Mouse (Mus musculus): ENCODE data around the gene Wwox.

Gene Wwox

GRCm38 (mm10) chr8:115025390-115026098, 586.1 kb downstream of the Wwox start:
- DNase-seq (ENCODE audit: low spot score in 2 of 2), result no peak

DNA sequence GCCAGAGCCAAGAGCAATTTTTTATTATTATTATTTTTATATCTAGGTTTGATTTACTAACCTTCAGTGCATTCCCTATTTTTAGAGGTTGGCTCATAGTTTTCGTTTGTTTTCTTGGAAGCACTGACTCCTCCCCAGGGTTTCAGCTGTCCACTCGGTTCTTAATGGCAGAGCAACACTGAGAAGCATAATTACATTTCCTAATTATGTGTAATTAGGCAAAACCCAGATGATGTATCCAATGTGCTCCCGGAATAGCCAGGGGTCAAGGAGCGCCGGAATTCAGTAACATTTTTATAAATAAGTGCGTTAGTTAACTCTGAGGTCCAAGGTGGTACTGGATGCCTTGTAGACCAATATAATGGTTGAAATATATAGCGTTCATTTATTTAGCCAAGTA, 586.7 kb downstream of the Wwox start:
- DNase-seq (ENCODE audit: low spot score in 2 of 2), result no peak

DNA sequence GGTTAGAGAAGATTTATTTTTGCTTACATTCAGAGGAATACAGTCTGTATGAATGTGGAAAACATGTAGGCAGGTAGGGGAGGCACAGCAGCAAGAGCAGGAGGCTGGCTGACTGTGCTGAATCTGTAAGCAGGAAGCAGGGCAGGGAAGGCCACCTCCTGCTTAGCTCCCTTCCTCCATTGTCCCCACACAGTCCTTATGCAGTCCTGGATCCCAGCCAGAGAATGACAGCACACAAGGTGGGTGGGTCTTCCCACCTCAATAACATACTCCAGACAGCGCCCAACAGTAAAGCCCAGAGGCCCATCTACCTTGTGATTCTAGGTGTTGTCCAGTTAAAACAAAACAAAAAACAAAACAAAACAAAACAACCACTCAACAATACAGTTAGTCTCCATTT, 593.7 kb downstream of the Wwox start:
- DNase-seq (ENCODE audit: low spot score in 2 of 2), result no peak

GRCm38 (mm10) chr8:115036016-115036415, 596.6 kb downstream of the Wwox start:
- DNase-seq (ENCODE audit: low spot score in 2 of 2), result no peak

DNA sequence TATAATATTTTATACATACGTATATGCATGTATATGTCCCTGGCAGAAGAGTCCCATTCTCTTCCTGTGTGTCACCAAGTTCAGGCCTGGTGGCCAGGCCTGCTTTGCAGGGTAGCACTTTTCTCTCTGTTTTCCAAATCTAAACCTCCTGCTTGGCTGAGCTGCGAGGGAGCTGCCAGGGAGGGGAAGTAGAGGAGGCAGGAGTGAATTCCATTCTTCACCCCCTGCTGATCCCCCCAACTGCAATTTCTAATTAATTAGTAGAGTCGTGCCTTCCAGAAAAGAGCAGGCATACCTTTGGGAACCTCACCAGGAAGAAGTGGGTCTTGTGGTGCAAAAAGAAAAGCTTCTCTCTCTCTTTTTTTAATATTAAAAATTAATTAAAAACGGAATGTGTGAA, 599.0 kb downstream of the Wwox start:
- no peak for DNase-seq (ENCODE audit: low spot score in 2 of 2)

GRCm38 (mm10) chr8:115045746-115046145, 606.3 kb downstream of the Wwox start:
- DNase-seq (ENCODE audit: low spot score in 2 of 2), result no peak

DNA sequence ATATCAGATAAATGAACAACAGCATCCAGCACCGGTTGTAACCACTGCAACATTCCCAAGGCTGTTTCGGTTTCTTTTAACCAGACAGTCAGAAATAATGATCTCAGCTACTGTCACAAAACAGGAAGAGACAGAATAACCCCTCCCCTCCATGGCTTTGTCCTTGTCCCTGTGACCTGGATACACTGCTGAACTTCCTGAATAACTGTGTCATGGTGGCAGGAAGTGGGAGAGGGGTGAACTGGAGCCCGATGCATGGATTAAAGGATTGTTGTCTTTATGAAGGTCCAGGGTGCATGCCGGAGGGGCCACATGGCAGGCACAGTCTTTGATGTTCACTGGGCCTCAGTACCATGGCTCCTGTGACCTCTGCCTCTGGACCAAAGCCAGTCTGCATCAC, 607.0 kb downstream of the Wwox start:
- no peak for DNase-seq (ENCODE audit: low spot score in 2 of 2)

DNA sequence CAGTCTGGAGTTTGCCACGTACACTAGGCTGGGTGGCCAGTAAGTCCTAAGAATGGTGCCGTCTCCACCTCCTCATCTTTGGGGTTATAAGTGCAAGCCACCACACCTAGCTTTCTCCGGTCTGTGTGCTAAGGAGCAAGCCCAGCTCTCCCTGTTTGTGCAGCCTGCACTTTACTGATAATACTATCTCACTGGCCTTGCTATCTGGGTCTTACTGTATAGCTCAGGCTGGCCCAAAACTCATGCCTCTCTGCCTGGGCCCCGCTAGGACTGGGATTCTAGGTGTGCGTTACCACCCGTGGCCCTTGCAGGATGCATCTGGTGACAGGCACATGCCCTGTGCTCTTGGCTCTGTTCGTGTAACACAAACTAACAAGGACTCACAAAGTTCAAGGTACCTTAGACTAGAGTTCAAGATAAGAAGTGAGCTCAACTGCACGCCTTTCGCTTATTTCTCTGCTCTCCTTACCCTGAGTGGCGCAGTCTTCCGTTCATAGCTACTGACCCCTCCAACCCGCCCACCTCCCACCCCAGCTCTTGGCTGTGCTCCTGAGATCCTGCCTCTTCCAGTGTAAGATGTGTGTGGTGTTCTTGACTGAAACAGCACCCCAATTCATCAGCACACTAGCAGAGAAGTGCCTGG, 618.9 kb downstream of the Wwox start:
- DNase-seq (ENCODE audit: low spot score in 2 of 2), result no peak

GRCm38 (mm10) chr8:115063623-115064022, 624.2 kb downstream of the Wwox start:
- no peak for DNase-seq (ENCODE audit: low spot score in 2 of 2)

GRCm38 (mm10) chr8:115064691-115065090, 625.2 kb downstream of the Wwox start:
- no peak for DNase-seq (ENCODE audit: low spot score in 2 of 2)

DNA sequence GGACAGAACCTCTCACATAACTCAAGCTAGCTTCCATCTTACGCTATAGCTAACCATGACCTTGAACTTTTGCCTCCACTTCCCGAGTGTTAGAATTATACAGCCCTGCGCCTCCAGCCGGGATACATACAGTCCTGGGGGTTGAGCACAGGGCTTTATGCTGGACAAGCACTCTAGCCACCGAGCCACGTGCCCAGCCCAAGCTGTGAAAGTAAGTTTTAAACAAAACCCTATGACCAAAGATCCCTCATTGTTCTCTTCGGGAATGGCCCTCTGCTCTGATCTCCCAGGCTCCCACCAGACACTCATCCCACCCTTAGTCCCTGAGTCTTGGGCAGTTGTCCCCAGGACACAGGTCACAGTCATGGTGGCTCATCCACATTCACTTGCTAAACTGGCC, 625.9 kb downstream of the Wwox start:
- DNase-seq (ENCODE audit: low spot score in 2 of 2), result no peak

DNA sequence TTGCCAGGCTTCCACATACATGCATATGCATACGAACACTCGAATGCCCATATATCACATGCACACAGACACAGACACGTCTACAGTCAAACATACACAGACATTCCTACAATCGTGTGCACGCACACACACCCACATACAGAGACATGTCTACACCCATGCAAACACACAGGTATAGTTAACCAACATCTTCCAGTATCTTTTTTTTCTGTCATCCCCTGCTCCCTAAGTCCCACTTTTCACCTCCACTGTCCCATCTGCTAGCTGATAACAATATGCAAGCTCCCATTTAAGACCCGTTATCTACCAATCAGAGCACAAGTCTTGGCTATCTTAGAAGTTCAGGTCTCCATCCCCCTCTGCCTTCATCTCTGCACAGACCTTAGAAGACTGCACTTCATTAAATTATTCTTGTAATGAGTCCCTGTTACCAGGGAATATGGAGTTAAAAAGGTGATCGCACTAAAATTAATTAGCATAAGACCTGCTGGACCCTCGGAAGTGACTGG, 627.1 kb downstream of the Wwox start:
- no peak for DNase-seq (ENCODE audit: low spot score in 2 of 2)

DNA sequence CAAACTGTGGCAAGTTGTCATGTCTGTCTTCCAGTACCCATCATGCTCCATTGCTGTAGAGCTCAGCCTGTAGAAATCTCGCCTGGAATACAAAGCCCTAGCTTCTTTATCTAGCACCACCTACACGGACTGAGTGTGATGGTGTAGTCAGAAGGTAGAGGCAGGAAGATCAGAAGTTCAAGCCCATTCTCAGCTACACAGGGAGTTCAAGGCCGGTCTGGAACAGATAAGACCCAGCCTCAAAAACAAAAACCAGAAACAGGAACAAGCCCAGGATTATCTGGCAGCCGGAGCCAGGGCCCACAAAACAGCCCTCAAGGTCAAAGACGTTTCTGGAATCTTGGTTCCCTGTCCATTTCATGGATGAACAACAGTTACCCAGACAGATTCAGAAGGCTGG, 629.3 kb downstream of the Wwox start:
- no peak for DNase-seq (ENCODE audit: low spot score in 2 of 2)

GRCm38 (mm10) chr8:115070225-115070624, 630.8 kb downstream of the Wwox start:
- DNase-seq (ENCODE audit: low spot score in 2 of 2), result no peak

GRCm38 (mm10) chr8:115071231-115071630, 631.8 kb downstream of the Wwox start:
- no peak for DNase-seq (ENCODE audit: low spot score in 2 of 2)

- DNase-seq (ENCODE audit: low spot score in 2 of 2), result no peak
Observed at GRCm38 (mm10) chr8:115078296-115078695, 638.8 kb downstream of the Wwox start.

DNA sequence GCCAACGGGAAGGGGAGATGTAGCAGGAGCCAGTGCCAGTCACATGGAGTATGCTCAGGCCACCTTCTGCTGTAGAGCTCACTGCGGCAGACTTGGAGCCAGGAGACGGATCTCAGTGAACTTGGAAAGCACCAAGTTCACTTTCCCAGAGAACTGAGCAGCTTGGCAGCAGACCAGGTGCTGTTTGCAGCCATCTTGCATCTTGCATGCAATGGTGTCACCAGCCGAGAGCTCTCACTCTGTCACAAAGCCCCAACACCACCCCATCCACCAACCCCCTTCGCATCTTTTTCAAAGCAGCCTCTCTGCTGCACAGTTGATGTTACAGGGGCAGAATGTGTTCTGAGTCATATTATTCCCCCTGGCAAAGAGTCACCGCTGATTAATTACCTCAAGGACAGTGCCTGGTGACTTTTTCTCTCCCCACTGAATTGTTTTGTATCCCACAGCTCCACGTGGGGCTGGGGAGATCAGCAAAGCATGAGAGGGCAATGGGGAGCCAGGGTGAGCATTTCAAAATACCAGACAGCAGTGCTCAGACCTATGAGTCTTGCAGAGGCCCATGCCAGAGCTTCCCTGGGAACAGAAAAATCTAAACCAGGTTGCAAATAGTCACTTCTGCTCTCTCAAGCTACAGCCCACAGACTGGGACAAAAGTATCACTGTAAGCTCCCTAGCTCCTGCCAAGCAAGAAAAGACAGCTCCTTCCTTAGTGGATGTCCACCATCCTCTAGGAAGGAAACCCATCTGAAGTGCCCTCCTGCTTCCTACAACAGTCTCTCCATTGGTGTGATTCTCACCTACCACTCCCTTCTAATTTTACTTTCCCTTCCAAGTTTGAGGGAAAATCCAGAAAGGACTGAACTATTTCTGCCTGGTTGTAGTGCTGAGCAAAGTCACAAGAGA, 642.1 kb downstream of the Wwox start:
- DNase-seq (ENCODE audit: low spot score in 2 of 2), result peak; percentile 11 to 27

- DNase-seq (ENCODE audit: low spot score in 2 of 2), result no peak
Observed at GRCm38 (mm10) chr8:115088162-115088561, 648.7 kb downstream of the Wwox start.

DNA sequence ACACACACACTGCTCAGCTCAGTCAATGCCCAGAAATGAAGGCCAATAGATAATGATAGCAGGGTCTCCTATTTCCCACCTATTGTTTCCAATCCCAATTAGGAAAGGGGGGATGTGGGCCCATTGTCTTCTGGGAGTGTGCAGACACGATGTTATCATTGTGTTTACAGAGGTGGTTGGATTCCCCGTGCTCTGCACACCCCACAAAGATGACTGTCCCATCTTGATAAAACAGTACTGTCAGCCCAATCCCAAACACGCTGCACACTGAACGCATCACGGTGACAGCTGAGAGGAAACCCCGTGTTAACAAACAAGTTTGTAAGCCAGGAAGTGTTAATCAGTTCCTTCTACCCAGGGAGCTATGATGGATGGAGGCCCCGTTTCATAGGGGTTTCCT, 650.3 kb downstream of the Wwox start:
- no peak for DNase-seq (ENCODE audit: low spot score in 2 of 2)

DNA sequence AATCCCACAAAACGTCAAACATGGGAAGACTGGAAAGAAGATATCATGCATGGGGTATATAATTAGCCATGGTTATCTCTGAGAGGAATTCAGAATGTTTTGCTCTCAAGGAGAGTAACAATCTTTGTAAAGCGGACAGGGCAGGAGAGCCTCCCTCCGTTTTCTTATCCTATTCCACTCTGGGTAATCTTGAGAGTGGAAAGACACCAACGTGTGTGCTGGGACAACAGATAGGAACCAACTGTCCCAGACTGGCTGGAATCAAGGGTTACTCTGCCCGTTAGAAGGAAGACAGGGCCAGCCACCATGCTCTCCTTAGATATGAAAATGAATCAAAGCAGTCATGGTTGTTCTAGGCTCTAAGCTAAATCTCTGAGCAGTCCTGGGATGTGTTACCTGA, 650.7 kb downstream of the Wwox start:
- no peak for DNase-seq (ENCODE audit: low spot score in 2 of 2)

GRCm38 (mm10) chr8:115095548-115095947, 656.1 kb downstream of the Wwox start:
- DNase-seq (ENCODE audit: low spot score in 2 of 2), result no peak

DNA sequence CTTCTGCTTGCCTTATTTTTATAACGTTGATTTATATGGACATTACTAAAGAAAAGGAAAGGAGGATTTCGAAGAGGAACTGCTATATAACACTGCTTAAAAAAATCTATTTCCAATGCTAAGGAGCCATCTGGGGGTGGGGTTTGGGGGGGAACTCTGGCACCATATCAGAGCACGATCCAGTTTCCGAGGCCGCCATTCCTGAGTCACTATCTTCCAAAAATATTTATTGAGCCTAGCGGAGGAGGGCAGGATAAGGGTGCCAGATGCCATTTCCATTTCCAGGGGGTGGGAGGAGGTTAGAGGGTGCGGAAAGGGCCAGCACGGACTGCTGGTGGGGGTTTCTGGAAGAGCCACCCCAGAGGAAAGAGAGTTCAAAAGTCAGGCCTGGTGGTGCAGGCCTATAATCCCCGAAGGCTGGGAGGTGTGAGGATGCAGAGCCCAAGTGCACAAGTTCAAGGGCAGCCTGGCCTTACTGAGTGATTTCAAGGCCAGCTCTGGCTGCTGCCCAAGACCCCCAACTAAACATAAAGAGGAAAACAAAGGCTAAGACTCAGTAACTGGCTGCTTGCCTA, 658.6 kb downstream of the Wwox start:
- DNase-seq (ENCODE audit: low spot score in 2 of 2), result no peak

Measured in frontal cortex, postnatal 36 days (tissue).